Mouse (Mus musculus) heart, adult 2 months (tissue): ENCODE measurements around the gene Tspoap1. TPM values are rescaled to one million over a fixed set of nuclear protein-coding genes. Genes with fewer than 3 reads are reported as not detected.

ENCODE experiments used
- DNase-seq, 2 experiments: peaks; one replicate each; pipeline ENCODE4 v3.0.0; 2021
- H3K27ac ChIP-seq: fragments of 200-600 bp; 2 replicates; pipeline ENCODE4 v1.8.1; 2022
- H3K27me3 ChIP-seq: fragments of 200-500 bp; 2 replicates; pipeline ENCODE4 v1.6.1; 2012; ENCODE audit warnings: mild to moderate bottlenecking, low read length, inconsistent platforms, mixed read lengths; ENCODE audit not compliant: control insufficient read depth, insufficient read depth
- H3K36me3 ChIP-seq: fragments of 200-500 bp; 2 replicates; pipeline ENCODE4 v1.6.1; 2012; ENCODE audit warnings: low read length, inconsistent platforms; ENCODE audit not compliant: control insufficient read depth, insufficient read depth
- H3K4me1 ChIP-seq: fragments of 200-500 bp; 2 replicates; pipeline ENCODE4 v1.6.1; 2011; ENCODE audit warnings: low read length; ENCODE audit not compliant: control insufficient read depth, insufficient read depth
- H3K4me3 ChIP-seq: fragments of 200-600 bp; 2 replicates; pipeline ENCODE4 v1.8.1; 2022
- H3K79me2 ChIP-seq: fragments of 200-500 bp; replicated peaks from 2 replicates; pipeline ENCODE4 v1.6.1; 2012; ENCODE audit warnings: mild to moderate bottlenecking, inconsistent platforms, low read length, moderate library complexity, mixed read lengths; ENCODE audit not compliant: control insufficient read depth, insufficient read depth
- H3K9ac ChIP-seq: fragments of 200-500 bp; 2 replicates; pipeline ENCODE4 v1.6.1; 2012; ENCODE audit warnings: low read depth, mild to moderate bottlenecking, control low read depth, inconsistent platforms, low read length, mixed read lengths
- CTCF ChIP-seq: fragments of 200-600 bp; IDR thresholded peaks from 2 replicates; pipeline ENCODE4 v1.8.1; 2022; ENCODE audit warnings: antibody characterized with exemption, mild to moderate bottlenecking, moderate library complexity
- EP300 ChIP-seq: fragments of 200-500 bp; IDR thresholded peaks from 2 replicates; pipeline ENCODE4 v1.6.1; 2011; ENCODE audit warnings: low read depth, low read length, control low read depth; ENCODE audit not compliant: insufficient read depth
- POLR2A ChIP-seq: fragments of 200-500 bp; IDR thresholded peaks from 2 replicates; pipeline ENCODE4 v1.6.1; 2011; ENCODE audit warnings: mild to moderate bottlenecking, low read depth, low read length, control low read depth; ENCODE audit not compliant: insufficient read depth
- WGBS: fragments of 180-500 bp; shearing (Covaris S2); methylation state at CpG from one replicate; pipeline ENCODE4 v1.1.7; 2018; 5-methylcytosine and 5-hydroxymethylcytosine counted together
- intact Hi-C: fragments of 180-260 bp; cut with DNase I; formaldehyde crosslinking; loops from one replicate; pipeline ENCODE4 v1.15.1; 2025
- long read RNA-seq: library from polyadenylated mRNA; stranded (forward); transcript quantifications from one replicate; pipeline ENCODE4 v2.0.0, GENCODE M21; 2021
- polyA plus RNA-seq: library from polyadenylated mRNA; depleted of rRNA; stranded (reverse); fragments of >200 nt; gene quantifications from 2 replicates; pipeline ENCODE4 v1.2.3, GENCODE M21; 2012; rRNA removed
- total RNA-seq, 2 experiments: library from RNA; stranded (reverse); gene quantifications; 2 replicates each; pipeline ENCODE4 v1.2.3; 2021

Tspoap1 gene
- not detected for total RNA-seq
- 0.09 and 0.66 TPM in 2 replicates for polyA plus RNA-seq
- long read RNA-seq, result 0 reads

DNA sequence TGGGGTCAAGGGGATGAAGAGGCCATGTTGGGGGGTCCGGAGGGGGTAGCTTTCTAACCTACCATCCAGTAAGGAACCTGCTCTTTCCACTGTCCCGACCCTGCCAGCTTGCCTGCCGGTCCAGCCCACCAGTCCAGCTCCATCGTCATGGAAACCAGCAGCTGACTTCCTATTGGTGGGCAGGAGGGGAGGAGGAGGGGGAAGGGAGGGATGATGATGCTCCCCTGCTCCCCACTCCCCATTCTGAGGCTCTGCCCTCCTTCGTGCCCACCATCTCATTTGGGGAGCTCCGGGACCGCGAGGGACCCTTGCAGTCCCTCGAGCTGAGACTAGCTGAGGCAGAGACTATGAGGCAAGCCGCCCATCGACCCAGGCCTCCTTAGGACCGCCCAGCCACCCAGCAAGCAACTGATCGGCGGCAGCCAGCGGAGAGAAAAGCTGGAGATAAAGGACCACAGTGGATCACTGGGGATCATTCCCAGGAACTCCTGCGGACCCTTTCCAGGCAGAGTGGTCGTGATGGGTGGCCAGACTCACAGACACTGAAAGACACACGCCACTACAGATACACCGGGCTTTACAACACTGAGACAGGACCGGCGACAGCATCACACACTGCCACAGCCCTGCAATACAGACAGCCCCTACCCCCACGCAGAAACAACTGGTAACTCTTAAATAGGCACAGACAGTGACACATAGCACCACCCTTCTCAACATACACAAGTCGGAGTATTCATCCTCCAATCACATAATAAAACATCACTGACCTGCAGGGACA lies at the start of gene Tspoap1:
TSS of gene Tspoap1 (plus strand) at position 241 of the 781 bp plus-strand sequence.
- Histone ChIP-seq H3K27ac (no peak within 1 kb of the TSS), H3K27me3 (peaks cover 30% of the 10 kb centered on the region), H3K9ac (no peak within 1 kb of the TSS), H3K79me2 (no peaks in the 10 kb centered on the region), H3K4me3 (no peak within 1 kb of the TSS), H3K4me1 (no peaks in the 10 kb centered on the region), H3K36me3 (no peaks in the 10 kb centered on the region)
- TF ChIP-seq EP300 (no peak), CTCF (no peak), POLR2A (no peak)
- DNase-seq, result no peak
- WGBS, result 10% methylated on average over 23 of the region's 23 CpGs
- intact Hi-C loops, result no loop called here

DNA sequence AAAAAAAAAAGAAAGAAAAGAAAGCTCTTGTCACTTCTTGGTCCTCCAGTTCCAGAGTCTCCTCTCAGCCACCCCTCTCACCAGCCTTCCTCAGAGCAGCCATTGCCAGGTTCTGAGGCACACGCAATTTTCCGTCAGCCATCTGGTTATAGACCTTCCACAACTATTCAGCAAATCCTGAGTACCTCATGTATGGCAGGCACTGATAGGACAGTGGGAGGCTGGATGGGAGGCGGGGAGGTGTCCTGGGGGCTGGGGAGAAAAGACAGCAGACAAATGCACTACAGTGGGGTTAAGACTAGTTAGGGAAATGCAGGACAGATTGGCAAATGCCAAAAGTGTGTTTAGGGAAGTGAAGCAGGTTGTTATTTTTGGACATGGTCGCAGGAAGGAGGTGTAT lies 48.2 kb upstream of the Tspoap1 start:
- no peak overlapping the region for H3K9ac ChIP-seq
- H3K4me1 ChIP-seq, result no peaks in the 10 kb centered on the region
- H3K36me3 ChIP-seq, result no peaks in the 10 kb centered on the region
- no peak overlapping the region for H3K4me3 ChIP-seq
- H3K27ac ChIP-seq, result no peak overlapping the region
- no peak for TF ChIP-seq POLR2A
- no peak for TF ChIP-seq EP300
- no peak for TF ChIP-seq CTCF
- intact Hi-C loops, result no loop called here
- 58% methylated on average over 4 of the region's 4 CpGs for WGBS
- H3K79me2 ChIP-seq, result no peaks in the 10 kb centered on the region
- no peaks in the 10 kb centered on the region; the same call in 1 of the 2 replicates for H3K27me3 ChIP-seq
- DNase-seq, result no peak

DNA sequence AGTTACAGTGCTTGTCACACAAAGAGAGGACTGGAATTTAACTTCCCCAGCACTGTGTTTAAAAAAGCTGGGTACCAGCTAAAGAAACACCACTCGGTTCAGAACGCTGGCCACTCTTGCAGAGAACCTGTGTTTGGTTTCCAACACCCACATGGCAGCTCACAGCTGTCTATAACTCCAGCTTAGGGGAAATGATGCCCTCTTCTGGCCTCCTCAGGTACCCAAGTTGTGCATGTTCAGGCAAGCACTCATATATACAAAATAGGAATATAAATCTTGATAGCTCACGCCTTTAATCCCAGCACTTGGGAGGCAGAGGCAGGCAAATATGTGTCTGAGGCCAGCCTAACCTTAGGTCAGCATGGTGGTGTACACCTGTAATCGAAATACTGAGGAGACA lies 44.3 kb upstream of the Tspoap1 start:
- no peaks in the 10 kb centered on the region for H3K79me2 ChIP-seq
- 83% methylated on average over 4 of the region's 4 CpGs for WGBS
- no peak overlapping the region for H3K4me3 ChIP-seq
- no peak overlapping the region for H3K27ac ChIP-seq
- no peaks in the 10 kb centered on the region for H3K4me1 ChIP-seq
- no peaks in the 10 kb centered on the region; the same call in 1 of the 2 replicates for H3K27me3 ChIP-seq
- TF ChIP-seq EP300, result no peak
- H3K9ac ChIP-seq, result no peak overlapping the region
- no peaks in the 10 kb centered on the region for H3K36me3 ChIP-seq
- DNase-seq, result no peak
- intact Hi-C loops, result no loop called here

DNA sequence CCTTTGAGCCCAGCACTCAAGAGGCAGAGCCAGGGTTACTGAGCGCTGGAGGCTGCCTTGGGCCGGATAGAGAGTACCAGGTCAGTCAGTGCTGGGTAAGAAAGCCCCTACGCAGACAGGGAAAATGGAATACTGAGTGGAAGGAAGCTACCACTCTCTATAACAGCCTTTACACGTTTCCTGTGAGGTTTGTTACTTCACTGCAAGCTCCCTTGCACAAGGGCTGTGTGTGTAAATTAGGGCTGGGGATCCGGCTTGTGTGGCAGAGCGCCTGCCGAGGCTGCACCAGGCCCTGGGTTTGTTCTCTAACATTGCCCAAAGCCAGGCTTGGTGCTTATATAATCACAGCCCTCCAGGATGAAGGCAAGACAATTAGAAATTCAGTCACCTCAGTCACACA lies 40.8 kb upstream of the Tspoap1 start:
- no peak overlapping the region for H3K27ac ChIP-seq
- no peaks in the 10 kb centered on the region for H3K79me2 ChIP-seq
- DNase-seq, result no peak
- 73% methylated on average over 7 of the region's 7 CpGs for WGBS
- no peak overlapping the region for H3K4me3 ChIP-seq
- intact Hi-C loops, result no loop called here
- H3K9ac ChIP-seq, result no peak overlapping the region
- no peak for TF ChIP-seq CTCF
- no peak for TF ChIP-seq EP300
- TF ChIP-seq POLR2A, result no peak
- H3K4me1 ChIP-seq, result no peaks in the 10 kb centered on the region
- H3K27me3 ChIP-seq, result no peaks in the 10 kb centered on the region; the same call in 1 of the 2 replicates
- no peaks in the 10 kb centered on the region for H3K36me3 ChIP-seq

DNA sequence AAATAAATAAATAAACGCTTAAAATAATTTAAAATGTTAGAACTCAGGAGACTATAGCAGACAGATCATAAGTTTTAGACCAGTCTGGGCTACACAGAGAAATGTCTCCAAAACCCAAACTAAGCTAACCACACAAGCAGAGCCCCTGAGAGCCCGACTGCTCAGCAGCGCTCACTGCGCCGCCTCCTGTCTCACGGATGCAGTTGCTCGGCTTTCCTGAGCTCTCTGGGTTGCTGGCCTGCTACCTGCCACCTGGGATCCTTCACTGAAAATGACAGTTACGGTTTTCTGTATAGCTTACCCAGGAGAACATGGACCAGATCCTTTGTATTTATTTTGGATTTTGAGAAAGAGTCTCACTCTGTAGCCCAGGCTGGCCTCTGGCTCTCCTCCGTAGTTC lies 40.0 kb upstream of the Tspoap1 start:
- intact Hi-C loops, result no loop called here
- Histone ChIP-seq H3K4me3 (no peak overlapping the region), H3K79me2 (no peaks in the 10 kb centered on the region), H3K36me3 (no peaks in the 10 kb centered on the region), H3K9ac (no peak overlapping the region), H3K27ac (no peak overlapping the region), H3K4me1 (no peaks in the 10 kb centered on the region), H3K27me3 (no peaks in the 10 kb centered on the region; the same call in 1 of the 2 replicates)
- TF ChIP-seq CTCF (no peak), POLR2A (no peak), EP300 (no peak)
- WGBS, result 53% methylated on average over 9 of the region's 9 CpGs
- DNase-seq, result no peak

DNA sequence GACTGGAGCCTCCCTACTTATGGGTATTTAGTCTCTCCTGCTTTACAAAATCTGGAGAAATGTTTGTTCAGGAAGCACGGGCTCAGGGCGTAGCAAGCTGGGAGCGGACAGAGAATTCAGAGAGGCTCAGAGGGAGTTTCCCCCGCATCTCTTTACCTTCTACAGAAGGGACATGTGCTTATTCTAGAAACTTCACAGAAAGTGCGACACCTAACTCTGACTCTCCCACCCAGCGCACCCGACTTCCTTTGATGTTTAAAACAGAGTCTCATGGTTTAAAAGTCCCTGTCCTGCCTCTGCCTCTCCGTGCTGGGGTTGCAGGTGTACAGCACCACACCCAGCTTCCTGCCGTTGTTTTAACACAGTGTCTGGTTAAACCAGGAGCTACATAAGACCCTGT lies 39.5 kb upstream of the Tspoap1 start:
- 66% methylated on average over 9 of the region's 9 CpGs for whole genome bisulfite sequencing
- Histone ChIP-seq H3K4me3 (no peak overlapping the region), H3K27me3 (no peaks in the 10 kb centered on the region; the same call in 1 of the 2 replicates), H3K79me2 (no peaks in the 10 kb centered on the region), H3K4me1 (no peaks in the 10 kb centered on the region), H3K27ac (no peak overlapping the region), H3K36me3 (no peaks in the 10 kb centered on the region), H3K9ac (no peak overlapping the region)
- no peak for DNase-seq
- intact Hi-C loops, result no loop called here
- no peak for TF ChIP-seq POLR2A
- no peak for TF ChIP-seq EP300
- TF ChIP-seq CTCF, result no peak
